Mouse (Mus musculus): ENCODE data around the gene Crbn. TPM values are rescaled to one million over a fixed set of nuclear protein-coding genes. Genes with fewer than 3 reads are reported as not detected.

Gene Crbn
- total RNA-seq (2021): 100 to 1,000 TPM in 1 of 2 experiments, 10 to 100 TPM in 1; 91.2 to 101 TPM

DNA sequence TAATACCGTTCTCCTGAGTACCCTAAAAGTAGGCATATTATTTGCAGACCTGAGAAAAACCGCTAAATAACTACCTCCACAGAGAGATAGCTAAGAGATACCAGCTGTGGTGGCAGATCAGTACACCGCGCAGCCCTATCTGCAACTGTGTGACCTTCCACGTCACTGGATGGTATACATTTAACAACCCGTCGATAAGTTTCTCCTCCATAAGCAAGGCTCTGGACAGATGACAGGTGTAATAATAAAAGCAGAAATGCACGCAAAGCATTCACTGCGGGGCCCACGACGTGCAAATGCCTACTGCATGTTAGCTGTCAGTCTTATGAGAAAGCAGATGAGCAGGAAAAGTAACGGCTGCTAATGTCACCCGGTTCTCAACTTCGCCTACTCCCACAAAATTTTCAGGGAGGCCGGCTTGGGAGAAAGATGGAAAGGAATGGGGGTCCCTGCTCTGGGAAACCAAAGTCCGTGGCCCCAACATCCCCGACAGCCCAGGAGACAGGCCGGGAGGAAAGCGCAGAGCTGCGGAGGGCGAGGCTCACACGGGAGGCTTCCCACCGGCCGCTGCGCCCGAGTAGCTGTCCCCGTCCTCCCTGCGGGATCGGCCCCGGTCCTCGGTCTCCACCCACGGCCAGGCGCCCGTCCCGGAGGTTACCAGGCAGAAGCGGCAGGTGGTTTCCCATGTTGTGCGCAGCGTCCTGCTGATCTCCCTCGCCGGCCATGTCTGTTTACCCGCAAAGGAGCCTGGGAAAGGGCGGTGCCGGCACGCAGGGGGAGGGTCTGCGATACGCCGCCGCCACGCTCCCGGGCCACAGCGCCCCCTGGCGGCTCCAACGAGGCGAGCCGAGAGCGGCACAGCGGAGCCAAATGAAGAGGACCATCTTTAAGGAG lies at the start of gene Crbn:
Crbn (minus strand) TSS at position 745 of the 894 bp plus-strand sequence.
- intact Hi-C loops (cut with DNase I): loop anchor here (5.0 kb wide), 1 partner anchor 1263 kb away; no protein-coding TSS in a partner anchor
- DNase-seq (ENCODE audit: low spot score in 2 of 2): peak; percentile 91

DNA sequence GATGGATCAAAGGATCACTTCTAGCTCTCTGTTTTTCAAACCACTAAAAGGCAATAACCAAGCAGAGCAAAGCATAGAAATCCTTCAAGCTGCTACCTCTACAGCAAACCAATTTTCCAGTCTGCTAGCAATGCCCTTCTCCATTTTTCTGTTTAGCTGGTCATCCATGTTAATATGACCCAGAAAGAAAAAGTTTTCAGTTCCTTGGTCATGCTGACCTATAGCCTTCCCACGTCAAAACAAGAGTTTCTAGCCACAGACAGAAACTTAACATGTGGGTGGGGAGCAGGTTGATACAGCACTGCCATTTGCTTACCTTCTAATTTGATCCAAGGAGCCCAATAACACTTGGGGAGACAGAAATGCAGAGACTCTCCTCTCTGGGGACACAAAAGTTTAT lies 40.3 kb upstream of the Crbn start:
- no peak for DNase-seq (ENCODE audit: low spot score in 2 of 2)
- intact Hi-C loops (cut with DNase I): no loop called here

DNA sequence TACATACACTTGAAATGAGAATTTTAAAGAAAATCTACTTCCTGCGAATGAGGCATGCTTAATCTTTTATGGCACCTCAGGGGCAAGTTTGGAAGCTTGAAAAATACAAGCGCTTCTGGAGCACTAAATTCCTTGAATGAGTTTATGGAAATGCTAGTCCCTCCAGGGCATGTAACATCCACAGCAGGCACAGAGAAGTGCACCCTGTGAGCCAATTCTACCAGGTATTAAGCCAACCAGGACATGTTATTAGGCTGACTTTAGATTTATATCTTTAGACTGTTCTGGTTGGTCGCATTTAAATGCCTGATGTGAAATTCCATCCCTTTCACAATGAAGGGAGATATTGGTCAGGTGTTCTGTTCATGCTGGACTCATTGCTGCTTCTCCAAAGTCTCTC lies 38.2 kb upstream of the Crbn start:
- DNase-seq (ENCODE audit: low spot score in 2 of 2): no peak
- intact Hi-C loops (cut with DNase I): no loop called here

DNA sequence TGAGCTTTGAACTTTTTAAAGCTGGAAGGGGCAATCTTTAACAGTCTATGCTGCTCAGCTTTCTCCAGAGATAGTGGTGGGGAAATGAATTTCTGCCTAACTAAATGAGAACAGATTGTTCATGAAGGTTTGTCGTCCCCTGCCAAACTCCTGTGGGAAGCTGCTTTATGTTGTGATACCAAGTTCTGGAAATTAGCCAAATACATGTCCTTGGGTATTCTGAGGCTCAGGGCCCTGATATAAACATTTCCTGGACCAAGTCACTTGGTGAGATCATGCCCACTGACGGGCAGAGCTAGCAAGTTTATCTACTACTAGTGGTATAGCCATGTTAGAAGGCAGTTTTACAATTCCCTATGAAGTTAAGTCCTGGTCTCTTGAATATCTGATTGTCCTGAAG lies 35.4 kb upstream of the Crbn start:
- intact Hi-C loops (cut with DNase I): no loop called here
- no peak for DNase-seq (ENCODE audit: low spot score in 2 of 2)

DNA sequence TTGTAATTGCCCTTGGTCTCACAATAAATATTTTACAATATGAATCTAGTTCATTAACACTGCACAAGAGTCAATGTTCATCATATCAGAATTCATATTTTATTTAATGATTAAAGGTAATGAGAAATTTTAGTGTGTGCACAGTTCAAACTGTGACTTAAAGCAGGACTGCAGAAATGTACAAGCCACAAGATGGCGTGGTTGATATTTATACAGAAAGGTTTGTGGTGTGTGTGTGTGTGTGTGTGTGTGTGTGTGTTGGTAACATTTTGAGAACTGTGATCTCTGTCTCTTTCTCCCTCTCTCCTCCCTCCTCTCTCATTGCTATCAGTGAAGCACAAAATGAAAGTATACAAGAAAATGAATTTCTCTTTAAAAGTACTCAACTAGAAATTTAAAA lies 22.5 kb upstream of the Crbn start:
- DNase-seq (ENCODE audit: low spot score in 2 of 2): no peak
- intact Hi-C loops (cut with DNase I): loop anchor here (5.0 to 10.0 kb wide), 2 partner anchors 712 to 1235 kb away; no protein-coding TSS in a partner anchor

DNA sequence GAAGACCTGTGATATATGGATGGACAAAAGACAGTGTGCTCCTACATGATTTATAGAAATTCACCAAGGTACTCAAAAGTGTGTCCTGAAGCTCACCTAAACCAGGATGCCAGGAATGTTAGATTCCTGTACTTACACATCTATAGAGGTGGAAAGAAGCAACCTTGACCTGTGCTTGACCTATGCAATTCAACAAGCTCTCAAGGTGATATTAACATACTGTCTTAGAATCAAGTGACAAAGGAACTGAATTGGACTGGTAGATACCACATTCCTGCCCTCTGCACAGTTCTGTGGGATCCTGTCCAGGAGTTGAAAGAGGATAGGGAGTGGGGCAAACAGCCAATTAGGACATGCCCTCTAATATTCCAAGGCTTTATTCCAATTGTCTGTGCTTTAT lies 20.7 kb upstream of the Crbn start:
- intact Hi-C loops (cut with DNase I): loop anchor here (5.0 to 10.0 kb wide), 2 partner anchors 714 to 1237 kb away; no protein-coding TSS in a partner anchor
- no peak for DNase-seq (ENCODE audit: low spot score in 2 of 2)

DNA sequence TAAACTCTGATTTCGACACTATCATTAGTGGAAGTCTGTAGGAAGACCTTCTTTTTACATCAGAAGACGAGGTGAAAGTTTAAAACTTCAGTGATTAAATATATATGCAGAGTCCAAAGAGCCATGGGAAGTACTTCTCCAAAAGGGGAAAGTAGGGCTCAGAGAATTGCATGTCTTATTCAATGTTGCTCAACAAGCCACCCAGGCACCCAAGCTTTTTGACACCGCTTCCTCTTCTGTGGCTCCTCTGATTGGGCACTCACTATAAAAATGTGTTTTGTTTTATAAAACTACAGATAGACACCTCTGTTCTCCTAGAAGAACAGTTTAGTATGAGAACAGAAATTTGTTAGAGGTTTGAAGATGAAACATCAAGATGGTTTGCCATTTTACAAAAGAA lies 20.0 kb upstream of the Crbn start:
- no peak for DNase-seq (ENCODE audit: low spot score in 2 of 2)

DNA sequence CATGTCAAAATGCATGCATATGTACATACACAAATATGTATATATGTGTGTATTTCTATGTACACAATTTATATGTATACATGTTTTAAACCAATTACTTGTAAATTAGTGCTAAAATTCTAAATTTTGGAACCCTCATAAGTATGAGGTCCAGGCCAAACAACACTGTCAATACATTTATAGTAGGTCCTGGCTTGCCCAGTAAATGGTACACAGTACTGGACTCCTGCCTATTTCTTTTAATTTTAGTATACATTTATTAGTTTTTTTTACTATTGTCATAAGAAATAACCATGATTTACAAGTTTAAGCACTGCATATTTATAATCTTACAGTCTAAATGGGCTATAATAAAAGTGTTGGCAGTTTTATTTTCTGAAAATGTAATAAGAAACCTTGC lies 19.4 kb upstream of the Crbn start:
- DNase-seq (ENCODE audit: low spot score in 2 of 2): no peak
- intact Hi-C loops (cut with DNase I): no loop called here

More for the DNA sequence above, 20.0 kb upstream of the Crbn start:
- intact Hi-C loops (cut with DNase I): loop anchor here (5.0 to 10.0 kb wide), 2 partner anchors 715 to 1237 kb away; no protein-coding TSS in a partner anchor

DNA sequence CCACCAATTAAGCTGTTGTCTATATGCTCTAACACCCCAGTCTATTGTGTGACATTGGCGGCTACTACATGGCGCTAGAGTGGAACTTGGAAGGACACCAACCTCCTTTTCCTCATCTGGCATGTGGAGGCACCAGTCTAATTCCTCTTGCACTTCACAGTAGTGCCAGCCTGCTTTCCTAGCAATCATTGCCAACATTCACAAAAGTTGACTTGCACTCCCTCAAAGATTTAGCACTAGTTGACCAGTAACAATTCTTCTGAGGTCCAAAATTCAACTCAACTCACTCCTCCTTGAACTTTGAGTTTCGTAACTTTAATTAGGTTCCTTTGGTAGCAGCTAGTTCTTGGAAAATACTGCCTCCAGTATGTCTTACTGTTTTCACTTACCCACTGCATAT lies 10.8 kb upstream of the Crbn start:
- intact Hi-C loops (cut with DNase I): no loop called here
- no peak for DNase-seq (ENCODE audit: low spot score in 2 of 2)

DNA sequence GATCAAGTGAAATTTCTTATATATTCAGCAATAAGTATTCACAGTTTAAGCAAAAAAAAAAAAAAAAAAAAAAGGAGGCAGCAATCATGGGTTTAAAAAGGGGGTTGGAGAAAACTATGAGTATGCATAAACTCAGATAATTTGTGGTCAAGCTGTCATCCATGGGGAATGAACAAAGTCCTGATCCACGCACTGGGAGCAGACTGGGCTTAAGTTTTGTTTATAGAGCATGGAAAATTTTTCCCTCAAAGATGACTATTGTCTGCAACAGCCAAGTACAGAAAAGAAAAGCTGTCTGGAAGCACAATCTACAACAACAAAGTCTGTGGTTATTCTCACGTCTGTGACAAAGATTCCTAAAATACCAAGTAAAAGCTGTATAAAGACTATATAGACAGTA lies 9.3 kb upstream of the Crbn start:
- intact Hi-C loops (cut with DNase I): no loop called here

DNA sequence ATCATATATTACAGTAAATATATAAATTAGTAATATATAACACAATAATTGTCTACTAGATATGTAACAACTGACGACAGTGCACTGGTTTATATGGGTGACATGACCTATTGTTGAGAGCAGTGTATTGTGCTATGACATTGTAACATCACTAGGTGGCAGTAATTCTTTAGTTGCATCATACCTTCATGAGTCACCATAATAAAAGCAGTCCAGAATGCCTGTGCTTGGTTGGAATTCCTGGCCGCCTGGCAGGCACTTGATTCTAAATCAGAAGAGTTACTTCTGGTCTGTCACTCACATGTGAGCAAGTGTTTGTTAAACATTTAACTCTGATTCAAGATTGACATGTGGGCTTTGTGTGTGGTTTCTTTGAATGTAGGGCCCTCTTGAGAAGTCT lies 5.0 kb upstream of the Crbn start:
- DNase-seq (ENCODE audit: low spot score in 2 of 2): peak in 1 of 2 experiments; percentile 17

More for the DNA sequence above, 9.3 kb upstream of the Crbn start:
- no peak for DNase-seq (ENCODE audit: low spot score in 2 of 2)

DNA sequence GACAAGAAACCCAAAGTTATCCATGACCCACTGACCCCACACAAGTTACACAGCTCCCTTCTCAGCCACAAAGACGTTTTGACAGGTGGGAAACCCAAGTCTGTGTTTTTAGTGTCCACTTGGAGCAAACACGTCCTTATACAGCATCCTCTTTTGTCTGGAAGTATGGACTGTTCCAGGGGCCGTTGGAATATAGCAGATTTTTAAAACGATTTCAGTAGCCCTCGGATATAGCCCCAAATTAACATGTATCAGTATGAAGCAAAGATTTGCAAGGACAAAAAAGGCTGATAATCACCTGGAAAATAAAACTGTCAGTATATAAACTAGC lies 315 bp upstream of the Crbn start:
- intact Hi-C loops (cut with DNase I): loop anchor here (5.0 kb wide), 1 partner anchor 1262 kb away; no protein-coding TSS in a partner anchor
- no peak for DNase-seq (ENCODE audit: low spot score in 2 of 2)

More for the DNA sequence above, 5.0 kb upstream of the Crbn start:
- intact Hi-C loops (cut with DNase I): loop anchor here (5.0 kb wide), 1 partner anchor 1257 kb away; no protein-coding TSS in a partner anchor

DNA sequence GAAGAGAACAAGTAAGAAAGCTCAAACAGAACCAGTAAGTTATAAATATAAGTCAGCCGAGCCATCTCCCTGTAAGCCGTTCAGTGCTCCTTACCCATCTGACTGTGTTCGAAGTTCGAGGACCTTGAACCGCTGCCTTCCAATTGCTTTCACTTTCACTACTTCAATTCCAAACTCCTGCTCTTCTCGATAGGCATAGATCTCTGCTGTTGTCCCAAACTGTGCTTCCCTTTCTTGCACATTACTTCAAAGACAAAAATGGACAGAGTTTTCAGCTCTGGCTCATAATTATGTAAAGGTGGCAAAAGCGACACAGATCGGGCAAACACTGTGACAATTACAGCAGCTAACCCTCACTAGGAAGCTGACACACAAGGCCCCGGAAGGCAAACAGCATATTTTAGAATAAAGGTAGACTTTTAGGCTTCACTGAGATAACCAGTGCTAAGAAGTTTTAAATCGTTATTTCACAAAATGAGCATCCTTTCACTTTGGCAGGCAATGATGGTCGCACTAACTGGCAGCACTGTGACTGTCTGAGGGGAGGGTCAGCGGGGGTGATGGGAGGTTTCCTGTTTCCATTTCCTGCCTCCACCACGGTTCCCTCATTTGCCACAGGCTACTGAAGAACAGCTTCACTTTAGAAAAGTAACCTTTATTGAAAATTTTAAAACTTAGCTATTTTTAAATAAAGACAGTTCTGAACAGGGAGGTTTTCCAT lies 5.6 kb downstream of the Crbn start:
- no peak for DNase-seq (ENCODE audit: low spot score in 2 of 2)

DNA sequence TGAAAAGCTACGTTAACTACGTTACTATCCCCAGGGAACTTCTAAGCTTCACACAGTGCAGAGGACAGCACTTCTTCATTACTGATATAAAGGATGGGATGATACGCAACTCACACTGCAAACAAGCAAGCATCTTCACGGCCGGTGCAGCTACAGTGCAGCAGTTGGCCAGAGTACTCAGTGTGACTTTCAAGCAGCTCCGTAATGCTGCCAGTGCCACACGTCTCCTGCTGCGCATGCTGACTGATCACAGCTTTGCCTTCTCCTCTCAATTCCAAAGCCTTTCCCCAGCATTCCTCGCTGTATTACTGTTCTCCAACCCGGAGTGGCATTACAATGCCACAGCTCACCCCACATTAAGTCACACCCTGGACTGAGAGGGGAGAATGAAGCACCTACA lies 6.3 kb downstream of the Crbn start:
- DNase-seq (ENCODE audit: low spot score in 2 of 2): no peak
- intact Hi-C loops (cut with DNase I): no loop called here

More for the DNA sequence above, 5.6 kb downstream of the Crbn start:
- intact Hi-C loops (cut with DNase I): no loop called here

DNA sequence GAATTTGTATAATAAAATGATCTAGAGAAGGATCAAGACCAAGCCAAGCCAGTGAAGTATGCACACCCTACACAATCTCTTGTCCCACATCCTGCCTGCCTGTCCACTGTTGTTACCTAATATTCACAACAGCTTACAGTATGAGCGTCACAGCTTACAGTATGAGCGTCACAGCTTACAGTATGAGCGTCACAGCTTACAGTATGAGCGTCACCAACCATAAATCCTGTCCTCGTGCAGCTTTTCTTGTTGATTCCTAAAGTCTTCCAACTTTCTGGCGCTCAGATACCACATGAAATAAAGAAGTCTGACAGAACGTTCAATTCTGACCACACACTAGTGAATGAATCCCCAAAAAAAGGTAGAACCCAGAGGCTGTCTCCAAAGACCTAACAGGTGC lies 6.8 kb downstream of the Crbn start:
- DNase-seq (ENCODE audit: low spot score in 2 of 2): no peak
- intact Hi-C loops (cut with DNase I): no loop called here

DNA sequence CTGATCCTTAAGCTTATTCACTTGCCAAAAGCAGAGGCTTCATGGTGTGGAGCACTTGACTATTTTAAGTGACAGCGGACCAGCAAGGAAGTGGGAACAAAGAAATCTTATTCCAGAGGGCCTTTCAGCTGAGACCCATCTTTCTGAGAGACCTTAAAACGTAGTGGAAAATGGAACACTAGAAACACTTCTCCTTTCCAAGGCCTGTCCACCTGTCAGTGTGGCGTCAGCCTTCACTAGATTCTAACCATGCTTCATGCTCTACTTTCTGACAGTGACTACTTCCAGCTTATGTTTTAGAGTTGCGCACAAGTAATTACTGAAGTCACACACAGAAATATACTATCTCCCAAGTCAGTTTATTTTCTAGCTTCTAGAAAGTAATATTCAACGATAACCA lies 7.4 kb downstream of the Crbn start:
- intact Hi-C loops (cut with DNase I): no loop called here
- no peak for DNase-seq (ENCODE audit: low spot score in 2 of 2)

DNA sequence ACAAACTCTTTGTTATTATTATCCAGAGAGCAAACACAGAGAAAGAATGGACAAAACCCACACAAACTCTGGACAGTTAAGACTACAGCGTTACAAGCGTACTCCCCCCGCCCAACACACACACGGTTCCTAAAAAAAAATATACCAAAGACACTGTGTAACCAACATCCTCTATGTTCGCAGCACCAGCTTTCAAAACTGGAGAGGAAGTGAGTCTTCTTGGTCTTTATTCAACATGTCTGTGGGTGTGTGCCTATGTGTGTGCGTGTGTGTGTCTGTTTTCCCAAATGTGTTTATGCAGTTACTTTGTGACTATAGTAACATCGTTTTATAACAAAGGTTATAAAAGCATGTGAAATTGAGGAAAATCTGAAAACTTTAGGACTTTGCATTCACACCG lies 8.4 kb downstream of the Crbn start:
- DNase-seq (ENCODE audit: low spot score in 2 of 2): no peak
- intact Hi-C loops (cut with DNase I): no loop called here

DNA sequence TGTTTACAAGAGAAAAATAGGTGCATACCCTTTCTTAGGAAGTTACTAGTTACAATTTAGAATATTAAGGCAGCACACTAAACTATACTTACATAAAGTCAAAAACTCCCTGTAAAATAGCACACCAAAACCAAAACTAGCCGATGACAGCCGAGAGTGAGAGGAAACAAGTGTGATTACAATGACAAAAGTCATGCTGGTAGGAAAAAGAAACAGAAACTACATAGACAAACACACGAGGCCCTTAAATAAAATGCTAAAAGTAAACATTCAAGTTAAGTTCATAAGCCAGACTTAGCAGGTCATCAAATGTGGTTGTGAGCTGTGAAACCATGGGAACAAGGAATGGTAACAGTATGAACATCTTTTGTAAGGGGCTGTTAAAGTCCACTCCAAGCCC lies 12.7 kb downstream of the Crbn start:
- no peak for DNase-seq (ENCODE audit: low spot score in 2 of 2)
- intact Hi-C loops (cut with DNase I): no loop called here

DNA sequence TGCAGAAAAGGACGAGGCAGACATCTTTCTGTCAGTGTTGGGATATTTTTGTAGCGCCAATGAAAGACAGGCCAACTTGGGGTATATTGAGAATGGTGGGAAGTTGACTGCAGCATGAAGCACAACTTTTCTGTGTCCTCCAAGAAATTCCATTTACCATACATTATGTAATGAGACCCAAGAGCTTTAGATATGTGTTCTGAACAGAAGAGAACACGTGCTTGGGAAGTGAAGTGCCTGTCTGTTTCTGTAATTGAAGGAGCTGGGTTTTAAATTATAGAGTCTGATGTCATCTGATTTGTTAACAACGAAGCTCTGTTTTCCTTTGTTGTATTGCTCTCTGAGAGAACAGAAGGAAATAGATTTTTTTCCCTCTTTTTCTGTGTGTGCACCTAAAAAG lies 29.8 kb downstream of the Crbn start:
- no peak for DNase-seq (ENCODE audit: low spot score in 2 of 2)
- intact Hi-C loops (cut with DNase I): no loop called here

DNA sequence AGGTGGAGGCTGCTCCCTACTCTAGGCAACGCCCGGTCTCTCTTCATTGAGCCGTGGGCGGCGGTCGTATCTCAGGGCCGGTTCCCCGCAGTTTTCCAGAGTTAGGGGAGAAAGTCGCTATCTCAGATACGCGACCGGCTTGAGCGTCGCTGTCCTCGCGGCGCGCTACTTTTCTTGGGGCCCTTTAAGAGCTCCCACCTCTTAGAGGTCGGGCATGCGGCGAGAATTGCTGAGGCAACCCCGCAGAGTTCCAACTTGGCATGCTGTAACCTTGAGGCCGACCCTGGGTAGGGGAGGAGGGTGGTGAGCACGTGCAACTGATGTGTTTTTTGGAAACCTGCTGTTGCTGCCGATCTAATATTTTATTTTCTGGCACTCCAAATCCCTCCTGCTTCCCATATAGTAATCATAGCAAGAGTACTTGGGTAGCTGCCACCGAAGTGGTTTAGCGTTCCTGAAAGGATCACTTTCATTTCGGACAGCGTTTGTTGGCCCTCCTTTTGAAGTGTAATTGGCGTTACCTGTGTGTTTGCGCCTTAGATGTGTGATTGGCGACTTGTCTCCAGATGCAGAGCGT lies 30.5 kb downstream of the Crbn start:
- intact Hi-C loops (cut with DNase I): no loop called here
- no peak for DNase-seq (ENCODE audit: low spot score in 2 of 2)

Measured in left cerebral cortex, postnatal 36 days (tissue).